Mouse (Mus musculus) testis, adult 2 months (tissue): Measurements from ENCODE around the gene Ccdc8.

Experiments
- CTCF ChIP-seq: fragments of 200-500 bp; IDR thresholded peaks from 2 replicates; pipeline ENCODE4 v1.5.1; 2012; ENCODE audit warnings: low read depth, mild to moderate bottlenecking, inconsistent platforms, low read length, moderate library complexity; ENCODE audit not compliant: control insufficient read depth, insufficient read depth, insufficient replicate concordance
- POLR2A ChIP-seq: fragments of 200-500 bp; IDR thresholded peaks from 2 replicates; pipeline ENCODE4 v1.6.1; 2012; ENCODE audit warnings: low read depth, mild to moderate bottlenecking, inconsistent platforms, low read length, moderate library complexity; ENCODE audit not compliant: control insufficient read depth

DNA sequence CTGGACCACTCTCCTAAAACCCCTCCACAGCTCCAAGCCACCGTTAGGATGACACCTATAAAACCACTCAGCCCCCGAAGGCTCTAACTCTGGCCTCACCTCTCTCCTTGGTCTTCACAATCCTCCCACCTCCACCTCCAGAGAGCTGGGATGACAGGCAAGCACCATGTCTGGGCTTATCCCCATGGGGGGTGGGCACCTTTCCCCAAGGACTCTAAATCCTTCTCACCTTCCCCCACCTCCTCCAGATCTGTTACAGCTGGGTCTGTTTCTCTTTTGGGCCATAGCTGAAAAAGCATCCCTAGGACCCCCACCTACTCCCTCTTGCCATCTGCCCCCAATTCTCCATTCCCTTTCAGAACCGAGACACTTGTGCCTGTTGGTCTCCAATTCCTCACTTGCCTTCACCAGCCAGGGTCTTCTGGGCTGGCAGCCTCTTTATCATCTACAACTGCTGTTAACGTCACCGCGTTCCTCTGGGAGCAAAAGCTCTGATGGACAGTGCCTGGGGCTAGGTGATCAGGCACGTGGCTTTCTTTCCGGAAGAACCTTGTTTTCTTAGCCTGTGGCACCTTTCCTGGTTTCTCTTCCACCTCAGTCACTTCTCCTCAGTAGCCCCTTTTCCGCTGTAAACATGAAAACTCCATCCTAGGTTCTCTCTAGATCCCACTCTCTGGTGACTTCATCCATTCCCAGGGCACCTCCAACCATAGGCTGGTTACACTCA is 33.6 kb downstream of the Ccdc8 start:
- TF ChIP-seq POLR2A, result no peak
- no peak for TF ChIP-seq CTCF
